Mouse (Mus musculus): ENCODE results near the gene Cox7a2. TPM values are rescaled to one million over a fixed set of nuclear protein-coding genes. Genes with fewer than 3 reads are reported as not detected.

The Cox7a2 gene
- 458 and 539 TPM in 2 replicates for total RNA-seq (2014; rRNA removed)
- polyA plus RNA-seq (2012; rRNA removed): 163 and 249 TPM in 2 replicates

- Histone ChIP-seq H3K9ac (ENCODE audit: low read depth, low read length) (peak within 1 kb of the TSS; percentile 79), H3K4me3 (ENCODE audit: insufficient read depth, low read depth, low read length) (peak within 1 kb of the TSS; percentile 64), H3K27me3 (ENCODE audit: control insufficient read depth, insufficient read depth, low read length) (no peaks in the 10 kb centered on the region), H3K36me3 (ENCODE audit: control insufficient read depth, insufficient read depth, low read length) (peaks cover 16% of the 10 kb centered on the region), H3K4me1 (ENCODE audit: control insufficient read depth, insufficient read depth, low read length) (peaks cover 13% of the 10 kb centered on the region), H3K79me2 (ENCODE audit: control insufficient read depth, insufficient read depth, low read length) (peaks cover 5% of the 10 kb centered on the region; the same call in 1 of the 2 replicates), H3K27ac (replicated peaks; ENCODE audit: insufficient read depth, low read depth, low read length) (peak within 1 kb of the TSS; percentile 90)
- DNase-seq (ENCODE audit: extremely low read depth, low read depth, low spot score): peak; percentile 90
- peak; percentile 56; the same call in 1 of the 2 replicates for TF ChIP-seq POLR2A (IDR thresholded peaks at IDR 0.05; ENCODE audit: extremely low read depth, insufficient read depth, low read length)
- no peak for TF ChIP-seq CTCF (IDR thresholded peaks at IDR 0.05; ENCODE audit: low read depth, low read length)
- 1% methylated on average over 49 of the region's 49 CpGs for WGBS
Observed at GRCm38 (mm10) chr9:79759385-79760005, at the start of gene Cox7a2. Cox7a2 (minus strand) TSS chr9:79759878.

GRCm38 (mm10) chr9:79809411-79809810 lies 49.7 kb upstream of the Cox7a2 start:
- H3K4me3 ChIP-seq (ENCODE audit: insufficient read depth, low read depth, low read length): no peak overlapping the region
- H3K9ac ChIP-seq (ENCODE audit: low read depth, low read length): no peak overlapping the region
- H3K27ac ChIP-seq (replicated peaks; ENCODE audit: insufficient read depth, low read depth, low read length): no peak overlapping the region
- H3K27me3 ChIP-seq (ENCODE audit: control insufficient read depth, insufficient read depth, low read length): no peaks in the 10 kb centered on the region
- H3K36me3 ChIP-seq (ENCODE audit: control insufficient read depth, insufficient read depth, low read length): no peaks in the 10 kb centered on the region
- H3K4me1 ChIP-seq (ENCODE audit: control insufficient read depth, insufficient read depth, low read length): no peaks in the 10 kb centered on the region
- no peak for TF ChIP-seq POLR2A (IDR thresholded peaks at IDR 0.05; ENCODE audit: extremely low read depth, insufficient read depth, low read length)
- TF ChIP-seq CTCF (IDR thresholded peaks at IDR 0.05; ENCODE audit: low read depth, low read length): no peak
- 63% methylated on average over 6 of the region's 6 CpGs for WGBS
- no peaks in the 10 kb centered on the region for H3K79me2 ChIP-seq (ENCODE audit: control insufficient read depth, insufficient read depth, low read length)
- no peak for DNase-seq (ENCODE audit: extremely low read depth, low read depth, low spot score)

GRCm38 (mm10) chr9:79807178-79807577 lies 47.5 kb upstream of the Cox7a2 start:
- TF ChIP-seq CTCF (IDR thresholded peaks at IDR 0.05; ENCODE audit: low read depth, low read length) (no peak), POLR2A (IDR thresholded peaks at IDR 0.05; ENCODE audit: extremely low read depth, insufficient read depth, low read length) (no peak)
- no peak overlapping the region for H3K27ac ChIP-seq (replicated peaks; ENCODE audit: insufficient read depth, low read depth, low read length)
- no peak for DNase-seq (ENCODE audit: extremely low read depth, low read depth, low spot score)
- no peaks in the 10 kb centered on the region for H3K36me3 ChIP-seq (ENCODE audit: control insufficient read depth, insufficient read depth, low read length)
- no peak overlapping the region for H3K9ac ChIP-seq (ENCODE audit: low read depth, low read length)
- H3K27me3 ChIP-seq (ENCODE audit: control insufficient read depth, insufficient read depth, low read length): no peaks in the 10 kb centered on the region
- no peaks in the 10 kb centered on the region for H3K79me2 ChIP-seq (ENCODE audit: control insufficient read depth, insufficient read depth, low read length)
- no peak overlapping the region for H3K4me3 ChIP-seq (ENCODE audit: insufficient read depth, low read depth, low read length)
- WGBS: 54% methylated on average over 4 of the region's 4 CpGs
- no peaks in the 10 kb centered on the region for H3K4me1 ChIP-seq (ENCODE audit: control insufficient read depth, insufficient read depth, low read length)

- TF ChIP-seq POLR2A (IDR thresholded peaks at IDR 0.05; ENCODE audit: extremely low read depth, insufficient read depth, low read length) (no peak), CTCF (IDR thresholded peaks at IDR 0.05; ENCODE audit: low read depth, low read length) (peak; percentile 42)
- Histone ChIP-seq H3K4me3 (ENCODE audit: insufficient read depth, low read depth, low read length) (no peak overlapping the region), H3K27ac (replicated peaks; ENCODE audit: insufficient read depth, low read depth, low read length) (no peak overlapping the region), H3K36me3 (ENCODE audit: control insufficient read depth, insufficient read depth, low read length) (no peaks in the 10 kb centered on the region), H3K79me2 (ENCODE audit: control insufficient read depth, insufficient read depth, low read length) (no peaks in the 10 kb centered on the region), H3K27me3 (ENCODE audit: control insufficient read depth, insufficient read depth, low read length) (no peaks in the 10 kb centered on the region), H3K9ac (ENCODE audit: low read depth, low read length) (no peak overlapping the region), H3K4me1 (ENCODE audit: control insufficient read depth, insufficient read depth, low read length) (no peaks in the 10 kb centered on the region)
- DNase-seq (ENCODE audit: extremely low read depth, low read depth, low spot score): peak; percentile 40
- 46% methylated on average over 12 of the region's 12 CpGs for WGBS
Observed at GRCm38 (mm10) chr9:79806317-79807075, 46.8 kb upstream of the Cox7a2 start.

- Histone ChIP-seq H3K27ac (replicated peaks; ENCODE audit: insufficient read depth, low read depth, low read length) (no peak overlapping the region), H3K4me1 (ENCODE audit: control insufficient read depth, insufficient read depth, low read length) (no peaks in the 10 kb centered on the region), H3K9ac (ENCODE audit: low read depth, low read length) (no peak overlapping the region), H3K79me2 (ENCODE audit: control insufficient read depth, insufficient read depth, low read length) (no peaks in the 10 kb centered on the region), H3K27me3 (ENCODE audit: control insufficient read depth, insufficient read depth, low read length) (no peaks in the 10 kb centered on the region), H3K4me3 (ENCODE audit: insufficient read depth, low read depth, low read length) (no peak overlapping the region), H3K36me3 (ENCODE audit: control insufficient read depth, insufficient read depth, low read length) (no peaks in the 10 kb centered on the region)
- TF ChIP-seq CTCF (IDR thresholded peaks at IDR 0.05; ENCODE audit: low read depth, low read length) (no peak), POLR2A (IDR thresholded peaks at IDR 0.05; ENCODE audit: extremely low read depth, insufficient read depth, low read length) (no peak)
- DNase-seq (ENCODE audit: extremely low read depth, low read depth, low spot score): no peak
- WGBS: 90% methylated on average over 10 of the region's 10 CpGs
Observed at GRCm38 (mm10) chr9:79805426-79805825, 45.7 kb upstream of the Cox7a2 start.
